ENCODE assay signal across 23 mouse cellular contexts in genomic region chr10:59861201-59861600, GRCm38 (mm10). TPM values are rescaled to one million over a fixed set of nuclear protein-coding genes. Genes with fewer than 3 reads are reported as not detected.
DNase-seq lines count a peak whose midpoint lies in the region; TF ChIP-seq lines count a peak whose summit lies in the region.
"Had no signal": no experiment of that assay in that cellular context is flagged by ENCODE, and none has a peak within 500 bp of the region (broad histone marks: within the 10 kb centered on the region; RNA-seq: fewer than 3 reads in every experiment).

No protein-coding gene starts in this region.

- no peaks in the 10 kb centered on the region for H3K36me3 ChIP-seq in testis, adult 2 months (ENCODE audit: control insufficient read depth, insufficient read depth, low read length)
- H3K36me3 ChIP-seq: forebrain, embryonic 15.5 days; heart, embryonic 10.5 days; hindbrain, embryonic 12.5 days; hindbrain, embryonic 15.5 days had no signal

- TF ChIP-seq POLR2A in testis, adult 2 months (IDR thresholded peaks at IDR 0.05; ENCODE audit: control insufficient read depth, low read depth, low read length): no peak; the same call in 1 of the 2 replicates
- TF ChIP-seq POLR2A in lung, adult 2 months (IDR thresholded peaks at IDR 0.05; ENCODE audit: borderline replicate concordance, extremely low read depth, low read depth, low read length): no peak

- peak; percentile 56 to 76 for DNase-seq in adrenal gland, adult (ENCODE audit: inconsistent age in 2 of 2, low spot score in 1 of 2)
- DNase-seq in adrenal gland, postnatal 25 days: no peak
- peak; percentile 34 to 49 for DNase-seq in adrenal gland, postnatal 36 days
- no peak for DNase-seq in adrenal gland, postnatal 4 days (ENCODE audit: low spot score in 2 of 2)
- no peak for DNase-seq in lung, adult 2 months
- DNase-seq in right cerebral cortex, adult 2 months (ENCODE audit: low spot score in 2 of 2): no peak
- DNase-seq: cerebellum, adult 11-12 months; cerebellum, adult 8-10 months; cerebellum, postnatal 10 days; cerebellum, postnatal 36 days; embryo, embryonic 11 days; gastrocnemius, postnatal 25 days; heart, adult 18-20 months had no signal

- H3K27me3 ChIP-seq in testis, adult 2 months (ENCODE audit: control insufficient read depth, insufficient read depth, low read length): no peaks in the 10 kb centered on the region
- H3K27me3 ChIP-seq: embryonic facial prominence, embryonic 13.5 days; forebrain, embryonic 12.5 days; forebrain, embryonic 15.5 days; hindbrain, embryonic 12.5 days; hindbrain, embryonic 15.5 days; intestine, embryonic 15.5 days had no signal

- TF ChIP-seq CTCF in testis, adult 2 months (IDR thresholded peaks at IDR 0.05; ENCODE audit: control insufficient read depth, insufficient read depth, insufficient replicate concordance, low read depth, low read length): no peak
- no peak for TF ChIP-seq CTCF in lung, adult 2 months (IDR thresholded peaks at IDR 0.05; ENCODE audit: insufficient read depth, low read length)

- 80% methylated on average over 10 of the region's 10 CpGs for WGBS in lung, adult 2 months

- H3K4me1 ChIP-seq in testis, adult 2 months (ENCODE audit: control insufficient read depth, insufficient read depth, low read length): peaks cover 5% of the 10 kb centered on the region
- peaks cover 2% of the 10 kb centered on the region; the same call in 1 of the 2 replicates for H3K4me1 ChIP-seq in lung, adult 2 months (ENCODE audit: control insufficient read depth, insufficient read depth, low read length)

- H3K4me3 ChIP-seq in testis, adult 2 months (ENCODE audit: control insufficient read depth, low read depth, low read length): peak overlapping the region; percentile 47
- no peak overlapping the region for H3K4me3 ChIP-seq in lung, adult 2 months (replicated peaks; ENCODE audit: extremely low read depth, low read depth, low read length)
- H3K4me3 ChIP-seq: embryonic facial prominence, embryonic 10.5 days; embryonic facial prominence, embryonic 13.5 days; erythroblast, embryonic 14.5 days; forebrain, embryonic 12.5 days; forebrain, embryonic 15.5 days; heart, embryonic 10.5 days; hindbrain, embryonic 12.5 days; hindbrain, embryonic 15.5 days; intestine, embryonic 15.5 days had no signal

- no peak overlapping the region; the same call in 1 of the 2 replicates for H3K27ac ChIP-seq in testis, adult 2 months (ENCODE audit: control insufficient read depth, insufficient read depth, low read depth, low read length)
- H3K27ac ChIP-seq: embryonic facial prominence, embryonic 10.5 days; embryonic facial prominence, embryonic 13.5 days; forebrain, embryonic 12.5 days; forebrain, embryonic 15.5 days; heart, embryonic 10.5 days; hindbrain, embryonic 12.5 days; hindbrain, embryonic 15.5 days; intestine, embryonic 15.5 days had no signal

RNA-seq across cellular contexts. Expression of gene Dnajb12, which starts 18.2 kb away (rescaled TPM):
- 65.1 and 69.2 TPM in 2 replicates for total RNA-seq in adrenal gland, postnatal 25 days (2021)
- 10 to 100 TPM; 51.3 to 62.5 TPM for total RNA-seq in adrenal gland, postnatal 36 days (2021)
- total RNA-seq in adrenal gland, postnatal 4 days (2021): 10 to 100 TPM; 63.9 to 66.3 TPM
- polyA plus RNA-seq in testis, adult 2 months (2012; rRNA removed): 47.0 and 47.7 TPM in 2 replicates
- polyA plus RNA-seq in lung, adult 2 months (2012; rRNA removed): 49.5 and 57.2 TPM in 2 replicates

Comparison
In these comparisons a context has a peak if more than half of its experiments do, and no peak if none do; other contexts are left out.
1. DNase-seq: peak in adrenal gland, adult (2 of 2) and adrenal gland, postnatal 36 days (2 of 2); none in adrenal gland, postnatal 25 days (single experiment), adrenal gland, postnatal 4 days (0 of 2), lung, adult 2 months (single experiment) and right cerebral cortex, adult 2 months (0 of 2).